Mouse (Mus musculus) cerebellum, postnatal 4 days (tissue): ENCODE measurements around the gene Tspan14.
A peak's percentile ranks its signal among the peaks of the same experiment; 100 is the strongest.

Experiments
- DNase-seq, 2 experiments: peaks; one replicate each; pipeline ENCODE4 v3.0.0; 2022; ENCODE audit warnings: low spot score in 2 of 2, mixed read lengths in 1 of 2

Tspan14 gene

GRCm38 (mm10) chr14:40975127-40975721, 8.6 kb upstream of the Tspan14 start:
- DNase-seq, result peak; percentile 35 to 72

- DNase-seq, result no peak
Observed at GRCm38 (mm10) chr14:40968051-40968450, 1.4 kb upstream of the Tspan14 start.

- DNase-seq, result peak in 1 of 2 experiments; percentile 12
Observed at GRCm38 (mm10) chr14:40967598-40967900, 942 bp upstream of the Tspan14 start.

GRCm38 (mm10) chr14:40966862-40967597, 423 bp upstream of the Tspan14 start:
- peak; percentile 89 to 96 for DNase-seq

- no peak for DNase-seq
Observed at GRCm38 (mm10) chr14:40965507-40966356, 875 bp downstream of the Tspan14 start.

- no peak for DNase-seq
Observed at GRCm38 (mm10) chr14:40964881-40965280, 1.7 kb downstream of the Tspan14 start.

GRCm38 (mm10) chr14:40964214-40964610, 2.4 kb downstream of the Tspan14 start:
- DNase-seq, result no peak

GRCm38 (mm10) chr14:40963501-40964213, 3.0 kb downstream of the Tspan14 start:
- DNase-seq, result no peak

GRCm38 (mm10) chr14:40962365-40963290, 4.0 kb downstream of the Tspan14 start:
- no peak for DNase-seq

- DNase-seq, result no peak
Observed at GRCm38 (mm10) chr14:40960237-40960636, 6.4 kb downstream of the Tspan14 start.

- DNase-seq, result no peak
Observed at GRCm38 (mm10) chr14:40959586-40959985, 7.0 kb downstream of the Tspan14 start.

GRCm38 (mm10) chr14:40958986-40959381, 7.6 kb downstream of the Tspan14 start:
- no peak for DNase-seq

- DNase-seq, result no peak
Observed at GRCm38 (mm10) chr14:40958083-40958985, 8.3 kb downstream of the Tspan14 start.

GRCm38 (mm10) chr14:40957607-40958006, 9.0 kb downstream of the Tspan14 start:
- DNase-seq, result no peak

GRCm38 (mm10) chr14:40956252-40957146, 10.1 kb downstream of the Tspan14 start:
- DNase-seq, result peak in 1 of 2 experiments; percentile 28

GRCm38 (mm10) chr14:40955596-40956251, 10.9 kb downstream of the Tspan14 start:
- DNase-seq, result peak; percentile 41 to 77

- DNase-seq, result no peak
Observed at GRCm38 (mm10) chr14:40955146-40955545, 11.5 kb downstream of the Tspan14 start.

- DNase-seq, result no peak
Observed at GRCm38 (mm10) chr14:40953381-40953780, 13.2 kb downstream of the Tspan14 start.
